Mouse (Mus musculus): ENCODE measurements at regions not wholly inside any gene's neighbourhood (a gene's known extent, or its start where the extent isn't known, plus 50 kb on each side); places are given as distances from the start of the nearest gene placed in this dataset.
A peak's percentile ranks its signal among the peaks of the same experiment; 100 is the strongest.

DNA sequence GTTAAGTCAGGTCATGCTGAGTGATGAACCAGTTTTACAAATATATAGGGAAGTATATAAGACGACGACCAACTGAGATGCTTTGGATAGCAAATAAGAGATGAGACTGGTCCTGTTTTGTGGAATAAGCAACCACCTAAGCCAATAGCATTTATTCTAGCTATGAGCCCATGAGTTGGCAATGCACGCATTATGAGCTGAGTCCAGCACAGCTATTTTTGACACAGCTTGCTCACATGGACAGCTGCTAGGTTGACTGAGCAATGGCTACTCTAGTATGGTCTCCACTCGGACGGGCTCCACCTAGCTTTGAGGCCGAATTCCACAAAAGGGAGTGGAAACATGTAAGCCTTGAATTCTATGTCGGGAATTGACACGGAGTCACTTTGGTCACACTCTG lies 146.1 kb upstream of the Dyrk2 start:
- DNase-seq (ENCODE audit: low spot score in 2 of 2), result no peak

DNA sequence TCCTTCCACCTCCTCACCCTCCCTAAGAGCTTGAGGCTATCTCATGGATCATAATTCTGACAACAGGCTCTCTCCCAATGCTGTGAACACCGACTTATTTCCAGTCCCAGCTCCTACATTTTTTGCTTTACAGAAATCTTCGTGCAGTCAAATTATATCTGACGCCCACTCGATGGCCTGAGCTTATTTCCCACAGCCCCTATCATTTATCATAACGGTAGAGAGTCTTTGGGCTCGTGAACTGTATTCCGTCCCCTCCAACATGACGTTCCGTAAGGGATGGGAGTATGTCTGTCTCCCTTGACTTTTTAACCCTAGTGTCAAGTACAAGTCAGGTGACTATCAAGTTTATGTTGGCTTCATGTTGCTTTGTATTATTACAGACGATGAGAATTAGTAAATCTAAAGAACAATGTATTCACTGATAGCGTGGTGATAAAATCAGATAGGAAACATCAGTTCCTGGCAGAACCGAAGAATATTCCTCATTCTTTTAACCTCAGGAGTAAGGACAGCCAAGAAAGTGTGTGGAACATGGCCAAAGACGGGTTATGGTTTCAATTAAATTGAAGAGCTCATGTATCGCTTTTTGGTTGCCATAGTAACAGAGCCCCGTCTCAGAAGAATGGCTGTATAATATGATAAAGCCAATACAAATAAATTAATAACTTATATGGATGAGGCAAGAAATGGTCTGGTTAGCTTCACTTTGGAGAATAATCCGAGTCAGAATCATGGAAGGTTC lies 145.5 kb upstream of the Dyrk2 start:
- no peak for DNase-seq (ENCODE audit: low spot score in 2 of 2)

DNA sequence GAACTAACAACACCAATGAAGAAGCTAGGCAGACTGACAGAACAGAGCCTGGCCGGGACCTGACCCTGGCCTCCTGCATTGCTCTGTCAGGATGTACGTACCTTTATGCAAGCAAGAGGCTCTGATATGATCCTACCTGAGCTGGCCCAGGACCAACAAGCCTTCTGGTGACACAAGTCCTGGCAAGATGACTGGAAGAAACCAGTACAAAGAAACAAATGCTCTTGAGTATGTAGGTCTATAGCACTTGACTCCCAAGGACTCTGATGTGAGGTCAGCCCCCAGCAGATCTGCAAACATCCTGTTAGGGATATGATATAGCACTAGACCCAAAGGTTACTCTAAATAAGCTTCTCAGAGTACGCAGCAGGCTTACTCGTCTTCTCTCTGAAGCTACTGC lies 144.7 kb upstream of the Dyrk2 start:
- no peak for DNase-seq (ENCODE audit: low spot score in 2 of 2)

DNA sequence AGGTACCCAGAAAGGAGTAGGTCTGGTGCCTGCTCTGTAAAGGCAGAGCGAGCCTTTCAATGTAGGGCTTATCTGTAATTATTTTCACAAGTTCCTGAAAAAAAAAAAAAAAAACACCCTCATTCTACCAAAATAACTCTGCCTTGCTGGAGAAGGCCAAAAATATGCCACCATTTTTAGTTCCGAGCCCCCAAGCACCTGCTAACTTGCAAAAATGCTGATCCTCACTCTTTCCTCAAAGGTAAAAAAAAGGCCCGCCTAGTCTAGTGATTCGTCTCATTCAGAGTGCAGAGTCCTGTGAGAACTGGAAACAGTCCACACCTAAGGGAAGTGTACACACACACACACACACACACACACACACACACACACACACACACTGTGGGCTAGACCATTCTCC lies 143.7 kb upstream of the Dyrk2 start:
- no peak for DNase-seq (ENCODE audit: low spot score in 2 of 2)

DNA sequence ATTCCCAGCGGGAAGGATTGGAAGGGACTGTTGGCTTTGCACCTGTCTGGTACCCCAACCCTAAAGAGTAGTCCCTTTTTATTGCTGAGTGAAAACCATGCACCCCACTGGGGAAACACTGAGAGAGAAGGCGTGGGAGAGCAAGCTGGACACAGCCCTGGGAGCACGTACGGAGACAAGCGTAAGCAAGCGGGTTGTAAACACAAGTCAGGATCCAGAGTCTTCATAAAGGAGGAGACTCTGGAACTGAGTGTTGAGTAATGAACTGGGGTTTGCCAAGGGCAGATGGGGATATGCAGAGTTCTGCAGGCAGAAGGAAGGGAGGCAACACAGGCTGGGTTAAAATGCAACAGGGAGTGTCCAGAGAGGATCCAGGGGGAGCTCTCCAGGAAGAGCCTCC lies 141.5 kb upstream of the Dyrk2 start:
- no peak for DNase-seq (ENCODE audit: low spot score in 2 of 2)

DNA sequence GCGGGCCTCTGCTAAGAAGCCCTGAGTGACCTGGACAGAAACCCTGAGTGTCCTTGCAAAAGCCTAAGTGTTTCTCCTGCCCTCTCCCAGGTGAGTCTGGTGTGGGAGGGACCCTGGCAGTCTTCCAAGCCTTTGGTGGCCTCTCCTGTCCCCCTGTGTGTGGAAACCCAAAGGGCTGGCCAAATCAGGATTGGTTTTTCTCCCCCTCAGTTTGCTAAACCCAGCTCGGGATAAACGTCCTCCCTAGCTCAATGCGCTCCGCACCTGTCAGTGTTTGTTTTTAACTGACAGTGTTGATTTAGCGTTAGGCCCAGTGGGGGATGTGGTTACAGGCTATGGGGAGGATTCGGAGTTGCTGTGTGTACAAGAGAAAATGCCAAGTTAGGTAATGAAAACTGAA lies 140.9 kb upstream of the Dyrk2 start:
- no peak for DNase-seq (ENCODE audit: low spot score in 2 of 2)

DNA sequence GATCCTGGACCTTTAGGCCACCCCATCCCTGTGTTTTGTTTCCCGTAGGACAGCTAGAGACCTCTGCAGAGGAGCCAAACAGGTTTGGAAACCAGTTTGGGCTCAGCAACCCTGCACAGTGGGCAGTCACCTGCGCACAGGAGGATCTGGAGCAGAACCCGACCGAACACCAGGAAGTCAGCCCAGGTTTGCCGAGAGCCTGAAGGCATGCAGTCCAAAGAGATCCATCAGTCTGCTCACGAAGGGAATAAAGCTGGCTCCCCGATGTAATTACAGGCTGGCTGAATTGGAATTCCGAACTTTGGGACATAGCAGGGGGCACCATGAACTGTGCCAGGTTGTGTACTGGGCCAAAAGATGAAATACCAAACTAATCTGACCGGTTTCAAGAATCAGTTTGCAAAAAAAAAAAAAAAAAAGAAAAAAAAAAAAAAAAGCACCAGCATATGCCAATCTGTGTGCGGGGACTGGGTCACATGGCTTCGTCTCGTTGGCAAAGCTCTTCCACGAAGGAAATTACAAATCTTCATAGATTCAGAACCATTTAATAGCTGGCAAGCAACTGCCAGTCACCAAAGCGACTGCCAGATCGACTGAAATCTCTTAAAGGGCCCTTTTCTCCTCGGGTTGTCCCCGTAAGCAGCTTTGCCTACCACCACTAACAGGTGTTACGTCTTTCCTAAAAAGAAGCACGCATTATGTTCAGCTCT lies 137.0 kb upstream of the Dyrk2 start:
- no peak for DNase-seq (ENCODE audit: low spot score in 2 of 2)

DNA sequence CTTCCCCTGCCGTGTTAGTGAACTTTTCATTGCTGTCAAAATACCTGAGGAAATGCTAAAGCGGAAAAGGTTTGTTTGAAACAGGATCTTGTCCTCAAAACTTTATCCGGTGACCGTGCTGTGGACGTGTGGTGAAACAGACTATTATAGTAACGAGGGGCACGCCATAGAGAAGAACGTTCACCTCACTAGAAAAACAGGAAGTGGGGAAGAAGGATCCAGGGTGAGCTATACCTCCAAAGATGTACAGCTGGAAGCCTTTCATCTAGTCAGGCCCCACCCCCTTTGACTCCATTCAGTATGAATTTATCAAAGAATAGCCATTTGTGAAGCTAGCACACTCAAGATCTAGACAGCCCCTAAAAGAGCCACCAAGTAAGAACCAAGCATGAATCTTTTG lies 135.5 kb upstream of the Dyrk2 start:
- DNase-seq (ENCODE audit: low spot score in 2 of 2), result no peak

DNA sequence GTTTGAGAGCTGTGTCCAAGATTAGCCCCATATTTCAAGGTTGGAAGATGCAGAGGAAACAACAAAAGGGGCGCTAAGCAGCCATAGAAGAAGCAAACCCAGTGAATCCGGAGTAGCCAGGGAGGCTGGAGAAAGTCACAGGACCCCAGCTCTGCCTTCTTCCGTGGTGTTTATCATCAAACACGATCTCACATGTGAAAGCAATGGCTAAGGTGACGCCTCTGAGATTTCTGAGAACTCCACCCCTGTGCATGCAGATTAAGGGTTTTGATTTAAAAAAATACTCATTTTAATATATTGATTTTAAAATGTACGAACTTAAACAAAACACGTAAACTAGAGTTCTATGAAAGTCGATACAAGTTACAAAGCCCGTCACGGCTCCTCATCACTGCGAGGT lies 134.4 kb upstream of the Dyrk2 start:
- DNase-seq (ENCODE audit: low spot score in 2 of 2), result no peak

DNA sequence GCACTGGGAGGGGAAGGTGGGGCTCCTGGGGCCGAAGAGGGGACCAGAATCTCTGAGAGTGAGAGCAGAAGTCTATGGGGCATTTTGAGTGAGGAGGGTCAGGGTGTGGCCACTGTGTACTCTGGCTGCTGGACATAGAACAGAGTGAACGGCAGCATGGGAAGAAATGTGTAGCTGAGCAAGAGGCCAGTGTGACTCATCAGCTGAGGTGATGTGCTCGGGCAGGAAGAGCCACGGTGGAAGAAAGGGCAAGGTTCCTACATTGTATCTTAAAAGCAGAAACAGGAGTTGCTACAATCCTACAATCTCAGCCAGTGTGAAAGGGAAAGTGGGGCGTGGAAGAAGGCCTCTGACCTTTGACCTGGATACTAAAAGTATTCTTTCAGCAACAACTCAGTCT lies 133.8 kb upstream of the Dyrk2 start:
- no peak for DNase-seq (ENCODE audit: low spot score in 2 of 2)

DNA sequence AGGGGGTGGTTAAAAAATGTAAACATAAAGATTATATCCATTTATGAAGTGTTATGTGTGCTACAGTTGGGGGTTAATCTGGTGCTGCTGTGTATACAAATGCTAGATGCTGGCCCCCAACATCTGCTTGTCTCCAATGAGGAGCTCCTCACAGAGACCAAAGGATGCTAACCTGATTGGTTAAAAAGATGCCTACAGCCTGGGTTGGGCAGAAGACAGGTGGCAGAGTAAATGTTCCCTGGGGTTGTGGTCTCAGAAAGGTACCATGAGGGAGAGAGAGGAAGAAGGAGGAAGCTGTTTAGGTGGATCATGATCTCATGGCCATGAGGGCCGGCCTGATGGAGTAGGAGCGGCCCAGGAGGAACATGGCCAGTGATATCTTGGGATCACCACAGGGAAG lies 133.0 kb upstream of the Dyrk2 start:
- DNase-seq (ENCODE audit: low spot score in 2 of 2), result no peak

DNA sequence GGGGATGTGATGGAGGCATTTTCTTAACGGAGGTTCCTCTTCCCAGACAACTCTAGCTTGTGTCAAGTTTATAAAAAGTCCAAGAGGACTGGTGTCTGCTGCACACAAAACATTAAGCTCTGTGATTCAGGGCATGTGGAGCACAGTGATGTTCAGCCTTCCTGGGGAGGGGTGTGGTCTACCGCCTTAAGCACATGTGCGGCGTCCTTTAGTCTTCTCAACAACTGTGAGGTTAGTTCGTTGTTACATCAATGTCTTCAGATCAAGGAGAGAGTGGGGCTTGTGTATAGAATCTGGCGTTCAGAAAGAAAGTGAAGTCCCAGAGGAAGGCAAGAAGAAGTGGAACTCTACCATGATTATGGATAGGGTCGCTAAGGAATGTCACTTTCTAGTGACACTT lies 131.9 kb upstream of the Dyrk2 start:
- no peak for DNase-seq (ENCODE audit: low spot score in 2 of 2)

DNA sequence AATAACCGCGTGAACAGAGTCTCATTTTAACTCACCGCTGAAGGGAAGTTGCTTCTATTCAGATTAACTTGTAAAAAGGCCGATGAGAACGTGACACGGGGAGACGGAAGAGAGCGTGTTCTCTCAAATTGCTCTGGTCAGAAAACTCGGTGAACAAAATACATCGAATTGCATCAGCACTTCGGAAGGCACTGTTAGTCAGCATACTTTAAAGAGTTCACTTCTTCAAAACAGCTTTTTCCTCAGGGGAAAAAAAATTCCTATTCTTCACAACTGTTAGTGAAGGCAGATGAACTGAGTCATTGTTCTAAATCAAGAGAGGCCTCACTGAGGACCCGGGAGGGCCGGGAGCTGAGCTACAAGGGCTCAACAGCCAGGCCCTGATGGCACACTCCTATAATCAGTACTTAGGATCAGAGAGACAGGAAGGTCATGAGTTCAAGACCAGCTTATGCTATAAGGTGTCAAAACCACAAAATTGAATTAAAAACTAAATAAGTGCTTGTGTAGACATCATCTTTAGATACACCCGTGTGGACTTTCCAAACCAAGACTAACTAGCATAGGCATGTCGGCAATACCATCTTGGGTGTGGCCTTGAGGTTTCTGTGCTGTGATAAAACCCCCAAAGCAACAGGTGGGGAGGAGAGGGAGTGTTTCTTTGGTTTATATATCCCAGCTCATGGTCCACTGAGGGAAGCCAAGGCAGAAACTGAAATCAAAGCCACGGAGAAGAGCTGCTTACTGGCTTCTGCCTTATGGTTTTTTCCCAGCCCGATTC lies 131.2 kb upstream of the Dyrk2 start:
- no peak for DNase-seq (ENCODE audit: low spot score in 2 of 2)

DNA sequence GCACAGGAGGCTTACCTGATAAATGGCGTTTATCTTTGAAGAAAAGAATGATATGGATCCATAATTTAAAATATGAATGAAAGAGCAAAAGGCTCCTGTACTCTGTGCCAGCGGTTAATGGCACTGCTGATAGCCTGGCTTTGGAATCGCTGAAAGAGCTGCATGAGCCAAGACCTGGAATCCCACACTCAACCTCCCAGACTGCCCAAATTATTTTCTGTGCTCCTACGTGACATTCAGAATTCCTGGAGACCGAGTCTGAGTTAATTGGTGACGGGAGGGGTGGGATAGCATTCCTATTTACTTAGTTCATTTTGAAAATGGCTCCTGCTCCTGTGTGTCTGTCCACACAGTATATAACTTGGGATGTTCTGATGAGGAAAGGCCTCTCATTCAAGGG lies 129.0 kb upstream of the Dyrk2 start:
- DNase-seq (ENCODE audit: low spot score in 2 of 2), result no peak

DNA sequence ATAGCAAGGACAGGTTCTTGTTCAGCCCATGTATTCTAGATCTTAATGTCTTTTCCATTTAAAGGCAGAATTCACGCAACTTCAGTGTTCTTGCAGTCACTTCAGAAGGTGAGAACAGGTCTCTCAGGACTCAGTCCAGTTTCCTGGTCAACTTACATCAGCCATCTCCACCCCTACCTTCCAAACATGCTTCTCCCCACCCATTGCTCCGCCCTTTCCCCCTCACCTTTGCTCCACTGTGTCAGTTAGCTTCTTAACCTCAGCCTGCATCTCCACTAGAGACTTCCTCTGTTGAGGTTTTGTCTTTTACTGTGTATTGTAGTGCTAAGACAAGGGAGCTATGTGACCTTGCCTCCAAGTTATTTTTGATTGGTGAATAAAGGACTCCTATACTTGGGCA lies 127.0 kb upstream of the Dyrk2 start:
- DNase-seq (ENCODE audit: low spot score in 2 of 2), result no peak

DNA sequence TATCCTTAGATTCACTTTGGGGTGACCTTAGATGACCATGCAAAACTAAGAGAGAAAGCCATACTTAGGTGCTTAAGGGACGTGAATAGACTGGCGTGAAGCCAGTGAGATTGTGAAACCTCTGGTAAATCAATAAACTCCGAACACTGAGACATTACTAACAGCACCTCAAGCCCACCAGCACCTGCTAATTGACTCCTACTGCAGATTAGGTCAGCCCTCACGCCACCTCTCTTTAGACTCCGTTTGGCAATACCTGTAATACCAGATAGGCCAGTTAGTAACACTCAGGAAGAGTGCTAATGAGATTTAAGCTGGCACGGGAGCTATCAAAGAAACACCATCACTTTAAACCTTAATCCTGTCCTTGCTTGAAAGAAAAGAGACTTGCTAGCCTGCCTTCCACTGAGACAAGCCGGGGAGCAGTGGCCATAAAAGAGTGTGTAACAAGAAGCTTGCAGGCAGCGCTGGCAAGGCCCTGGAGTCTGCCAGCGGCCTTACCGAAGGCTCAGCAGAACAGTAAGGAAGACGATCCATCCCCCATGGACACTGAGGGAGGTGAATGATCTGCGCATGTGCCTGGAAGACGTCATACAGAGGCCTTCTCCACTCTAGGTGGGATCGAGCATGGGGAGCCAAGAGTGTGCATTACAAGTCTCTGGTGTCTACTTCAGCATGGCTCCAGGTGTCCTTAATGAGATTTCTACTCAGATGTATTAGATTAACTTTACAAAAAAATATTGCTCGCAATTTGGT lies 124.0 kb upstream of the Dyrk2 start:
- DNase-seq (ENCODE audit: low spot score in 2 of 2), result no peak

DNA sequence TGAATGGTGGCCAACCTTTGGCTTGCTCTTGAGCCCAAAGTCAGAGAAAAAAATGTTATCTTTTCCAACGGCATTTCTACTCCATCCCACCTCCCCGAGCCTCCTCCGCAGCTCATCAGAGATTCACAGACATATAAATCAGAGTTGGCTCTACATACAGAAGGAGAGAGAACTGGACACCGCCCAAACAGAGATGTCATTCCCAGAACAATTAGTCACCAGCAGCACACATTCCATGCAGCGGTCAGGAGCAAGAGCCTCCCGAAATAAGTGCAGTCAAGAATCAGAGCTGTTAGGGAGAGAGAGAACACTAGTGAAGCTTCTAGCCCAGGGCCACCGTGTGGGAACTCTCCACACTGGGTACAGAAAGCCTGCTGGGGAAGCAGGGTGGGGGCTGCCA lies 121.2 kb upstream of the Dyrk2 start:
- peak; percentile 53 to 75 for DNase-seq (ENCODE audit: low spot score in 2 of 2)

DNA sequence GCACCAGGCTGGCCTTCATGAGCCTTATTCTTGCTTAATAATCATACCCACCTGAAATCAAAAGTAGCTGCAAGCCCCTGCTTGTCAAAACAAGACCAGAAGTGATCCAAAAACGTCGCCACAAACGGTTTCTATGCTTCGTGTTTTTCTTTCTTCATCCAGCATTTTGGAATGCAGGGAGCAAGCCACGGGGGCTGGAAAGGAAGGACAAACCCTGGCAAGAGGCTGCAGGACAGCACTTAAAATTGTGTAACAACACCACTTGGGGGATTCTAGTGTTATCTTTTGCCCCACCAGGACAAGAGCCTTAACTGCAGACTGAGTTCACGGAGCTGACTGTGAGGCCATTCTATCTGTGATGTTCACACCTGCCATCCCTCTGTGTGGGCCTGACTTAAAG lies 120.5 kb upstream of the Dyrk2 start:
- peak; percentile 34 to 43 for DNase-seq (ENCODE audit: low spot score in 2 of 2)

DNA sequence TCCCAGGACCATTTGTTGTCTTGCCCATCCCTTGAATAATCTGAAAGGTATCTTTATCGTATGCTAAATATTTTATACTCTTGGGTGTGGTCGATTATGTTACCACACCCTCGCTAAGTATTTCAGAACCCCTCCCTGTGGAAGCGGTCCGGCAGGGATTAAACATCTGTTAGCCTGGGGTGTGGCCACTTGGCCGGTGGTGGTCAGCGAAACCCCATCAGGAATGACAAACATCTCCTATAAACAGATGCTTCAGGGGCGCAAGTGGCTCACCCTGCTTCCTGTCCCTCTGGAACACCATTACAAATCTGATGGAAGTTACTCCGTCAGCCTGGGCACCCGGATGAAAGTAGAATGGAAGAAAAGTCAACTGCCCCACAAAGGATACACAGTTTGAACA lies 119.8 kb upstream of the Dyrk2 start:
- DNase-seq (ENCODE audit: low spot score in 2 of 2), result peak in 1 of 2 experiments; percentile 17

DNA sequence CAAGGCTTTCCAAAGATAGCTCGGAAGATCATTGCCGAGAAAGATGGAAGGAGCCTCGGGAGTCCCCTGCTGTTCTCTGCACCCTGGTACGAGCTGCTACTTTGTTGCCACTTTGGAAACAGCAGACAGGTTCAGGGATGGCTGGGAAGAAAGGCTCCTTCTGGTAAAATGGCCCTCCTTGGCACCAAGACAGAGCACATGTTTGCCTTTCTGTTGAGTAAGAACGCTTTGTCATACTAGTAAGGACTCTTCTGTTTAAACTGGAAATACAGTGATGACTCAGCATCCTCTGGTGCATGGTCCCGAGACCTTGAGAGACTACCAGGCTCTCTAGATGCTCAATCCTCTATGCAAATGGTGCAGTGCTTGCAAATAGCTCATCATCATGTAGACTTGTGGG lies 118.2 kb upstream of the Dyrk2 start:
- DNase-seq (ENCODE audit: low spot score in 2 of 2), result no peak

DNA sequence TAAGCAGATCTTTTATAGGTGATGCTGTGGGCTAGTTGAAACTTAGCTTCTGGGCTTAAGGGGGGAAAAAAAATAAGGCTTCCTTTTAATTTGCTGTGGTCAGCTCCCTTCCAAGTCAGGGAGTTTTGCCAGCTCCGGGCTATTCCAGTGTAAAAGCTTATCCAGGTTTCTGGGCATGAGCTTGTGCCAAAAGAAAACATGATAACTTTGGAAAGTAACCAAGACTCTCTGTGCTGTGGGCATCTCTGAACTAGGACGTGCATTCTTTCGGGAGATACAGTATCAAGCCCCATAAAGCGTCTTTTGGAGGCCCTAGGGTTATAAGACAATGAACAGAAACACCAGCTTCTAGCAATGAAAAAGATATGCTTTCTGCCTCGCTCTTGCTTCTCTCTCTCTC lies 114.6 kb upstream of the Dyrk2 start:
- DNase-seq (ENCODE audit: low spot score in 2 of 2), result no peak

DNA sequence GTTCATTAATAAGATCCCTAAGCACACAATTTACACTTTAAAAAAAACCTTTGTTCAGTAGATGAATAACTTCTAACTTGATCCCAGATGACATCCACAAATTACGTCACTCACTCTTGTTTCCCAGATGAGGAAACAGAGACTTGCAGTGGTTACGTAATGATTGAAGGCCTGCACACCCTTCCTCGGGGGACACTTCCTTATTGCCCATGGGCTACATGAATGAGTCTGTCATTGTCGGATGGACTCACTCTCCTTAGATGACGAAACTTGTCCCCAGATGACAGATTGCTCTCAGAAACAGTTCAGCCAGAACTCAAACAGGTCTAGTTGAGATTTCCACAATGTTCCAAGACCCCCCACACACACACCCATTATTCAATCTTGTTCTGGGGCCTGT lies 111.4 kb upstream of the Dyrk2 start:
- DNase-seq (ENCODE audit: low spot score in 2 of 2), result peak in 1 of 2 experiments; percentile 11

Data from heart, adult 9 months (tissue).